Mouse (Mus musculus) left cerebral cortex, adult 8-10 months (tissue): ENCODE measurements around the gene Nlrp6. TPM values are rescaled to one million over a fixed set of nuclear protein-coding genes. Genes with fewer than 3 reads are reported as not detected.
A peak's percentile ranks its signal among the peaks of the same experiment; 100 is the strongest.
"Not testable (repeated sequence)": the region's sequence is repeated elsewhere in the genome, so short reads cannot be mapped to it uniquely, and the experiment has no call there.

ENCODE experiments used
- DNase-seq, 2 experiments: peaks; one replicate each; pipeline ENCODE4 v3.0.0; 2022; ENCODE audit warnings: low spot score in 2 of 2
- total RNA-seq, 4 experiments: library from RNA; stranded (reverse); gene quantifications; 2 replicates each; pipeline ENCODE4 v1.2.4; 2022

The Nlrp6 gene
- total RNA-seq, result 1 to 10 TPM in 1 of 4 experiments, under 1 TPM in 3; 0.54 to 1.1 (median 0.92) TPM

DNA sequence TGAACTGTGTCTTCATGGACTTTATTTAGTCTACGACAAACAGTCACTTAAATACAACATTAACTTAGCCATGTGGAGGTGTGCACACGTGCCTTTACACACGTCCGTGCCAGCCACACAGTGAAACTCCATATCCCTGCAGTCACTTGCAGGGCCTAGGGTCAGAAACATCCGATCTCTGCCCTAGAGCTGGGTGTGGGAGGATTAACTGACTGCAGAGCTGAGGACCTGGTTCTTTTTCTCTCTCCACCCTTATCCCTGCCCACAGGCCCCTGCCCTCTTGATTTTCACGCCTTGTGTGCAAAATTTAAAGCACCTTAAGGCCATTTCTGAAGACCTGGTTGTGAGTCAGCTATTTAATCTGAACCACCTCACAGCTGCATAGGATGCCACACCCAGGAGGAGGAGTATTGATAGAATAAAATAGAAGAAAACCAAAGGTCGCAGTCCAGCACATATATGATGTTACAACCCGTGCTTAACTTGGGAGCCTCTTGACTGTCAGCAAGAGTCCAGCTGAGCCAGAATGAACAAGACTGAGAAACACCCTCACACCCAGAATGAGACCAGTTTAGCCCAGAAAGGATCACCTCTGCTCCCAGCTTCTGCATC lies at the start of gene Nlrp6:
Nlrp6 (plus strand) TSS at position 485 of the 612 bp plus-strand sequence.
- DNase-seq, result no peak

DNA sequence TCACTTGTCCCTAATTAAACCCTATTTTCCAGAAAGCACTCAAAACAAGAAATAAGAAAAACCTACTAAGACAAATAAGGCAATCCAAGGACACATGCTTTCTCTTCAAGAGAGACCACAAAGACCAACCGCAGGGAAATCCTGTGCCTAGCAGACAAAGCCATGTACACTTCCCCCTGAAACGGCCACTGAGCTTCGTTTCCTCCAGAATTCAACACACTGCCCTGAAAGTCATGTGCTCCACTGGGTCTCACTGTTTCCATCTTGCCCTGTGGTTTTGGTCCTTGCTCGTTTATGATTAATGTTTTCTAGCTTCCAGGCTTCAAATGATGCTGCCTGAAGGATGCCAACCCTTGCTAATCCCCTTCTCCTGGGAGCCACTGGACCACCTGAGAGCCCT lies 46.5 kb upstream of the Nlrp6 start:
- DNase-seq, result no peak

DNA sequence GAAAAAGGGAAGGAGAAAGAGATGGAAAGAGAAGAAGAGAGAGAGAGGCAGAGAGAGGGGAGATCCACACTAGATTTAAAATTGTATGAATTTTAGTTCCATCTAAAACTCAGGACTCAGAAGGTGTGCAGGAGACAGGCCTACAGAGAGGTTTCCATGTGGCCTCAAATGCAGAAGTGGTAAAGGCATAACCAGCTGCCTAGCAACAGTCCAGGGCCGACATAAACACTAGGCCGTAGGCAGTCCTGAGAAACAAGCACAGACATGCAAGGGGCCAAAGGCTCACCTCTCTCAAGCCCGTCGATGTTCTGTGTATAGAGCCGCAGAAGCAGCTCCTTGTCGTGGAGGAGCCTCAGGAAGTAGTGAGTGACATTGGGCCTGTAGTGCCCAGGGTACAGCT lies 43.3 kb upstream of the Nlrp6 start:
- DNase-seq, result no peak

DNA sequence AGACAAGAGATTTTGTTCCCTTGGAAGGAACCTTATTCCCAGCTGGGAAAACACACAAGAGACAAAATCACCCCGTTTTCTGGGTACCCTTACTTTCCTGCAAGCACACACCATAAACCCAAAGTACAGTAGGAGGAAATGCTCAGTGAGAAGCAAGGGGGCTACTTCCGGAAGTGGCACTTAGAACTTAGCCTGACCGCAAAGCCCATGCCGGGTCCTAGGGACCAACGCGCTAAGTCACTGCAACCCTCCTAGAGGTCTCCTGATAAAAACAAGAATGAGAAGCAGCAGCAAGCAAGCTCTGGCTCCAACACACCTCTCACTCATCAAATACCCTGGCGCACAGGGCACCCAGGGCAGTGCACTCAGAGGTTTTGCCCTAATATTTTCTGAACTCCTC lies 41.3 kb upstream of the Nlrp6 start:
- DNase-seq, result no peak

DNA sequence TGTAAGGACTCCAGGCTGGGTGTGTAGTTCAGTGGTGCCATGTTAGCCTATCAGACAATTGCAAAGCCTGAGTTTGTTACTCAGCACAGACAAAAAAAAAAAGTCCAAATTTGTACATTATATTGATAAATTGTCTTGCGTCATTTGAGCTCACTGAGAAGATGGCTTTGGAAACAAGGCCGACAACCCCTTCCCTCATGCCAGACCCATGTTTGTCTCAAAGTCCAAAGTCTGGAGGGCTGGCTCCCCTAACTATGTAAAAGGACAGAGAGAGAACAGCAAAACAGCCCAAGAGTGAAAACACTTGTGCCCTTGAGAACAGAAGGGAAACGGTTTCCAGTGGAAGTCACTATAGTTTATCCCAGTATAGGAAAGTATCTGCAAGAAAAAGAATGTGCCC lies 40.3 kb upstream of the Nlrp6 start:
- DNase-seq, result no peak

DNA sequence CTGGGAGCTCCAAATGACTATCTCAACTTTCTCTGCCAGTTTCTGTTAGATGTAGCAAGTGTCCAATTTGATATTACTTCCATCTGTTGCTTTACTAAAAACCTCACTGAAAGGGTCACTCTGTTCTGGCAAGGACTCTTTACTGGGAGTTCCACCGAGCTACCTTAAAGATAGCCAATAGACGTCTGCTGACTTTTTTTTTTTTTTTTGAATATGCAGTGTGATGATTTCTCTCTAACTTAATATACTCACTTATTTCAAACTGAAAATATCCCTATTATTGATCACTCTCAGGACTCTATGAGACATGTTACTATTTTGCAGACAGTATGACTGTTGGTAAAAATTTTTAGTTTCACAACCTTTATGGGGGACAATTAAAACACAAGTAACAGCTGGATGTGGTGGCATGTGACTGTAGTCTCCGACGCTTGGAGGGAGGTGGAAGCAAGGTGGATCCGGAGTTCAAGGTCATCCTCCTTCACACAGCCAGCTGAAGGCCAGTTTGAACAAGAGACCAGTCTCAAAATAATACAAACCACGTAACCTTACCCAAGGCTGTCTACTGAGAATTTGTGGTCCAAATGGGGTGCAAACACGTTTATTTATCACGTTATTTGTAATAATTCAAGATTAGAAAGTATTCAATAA lies 39.7 kb upstream of the Nlrp6 start:
- no peak for DNase-seq

DNA sequence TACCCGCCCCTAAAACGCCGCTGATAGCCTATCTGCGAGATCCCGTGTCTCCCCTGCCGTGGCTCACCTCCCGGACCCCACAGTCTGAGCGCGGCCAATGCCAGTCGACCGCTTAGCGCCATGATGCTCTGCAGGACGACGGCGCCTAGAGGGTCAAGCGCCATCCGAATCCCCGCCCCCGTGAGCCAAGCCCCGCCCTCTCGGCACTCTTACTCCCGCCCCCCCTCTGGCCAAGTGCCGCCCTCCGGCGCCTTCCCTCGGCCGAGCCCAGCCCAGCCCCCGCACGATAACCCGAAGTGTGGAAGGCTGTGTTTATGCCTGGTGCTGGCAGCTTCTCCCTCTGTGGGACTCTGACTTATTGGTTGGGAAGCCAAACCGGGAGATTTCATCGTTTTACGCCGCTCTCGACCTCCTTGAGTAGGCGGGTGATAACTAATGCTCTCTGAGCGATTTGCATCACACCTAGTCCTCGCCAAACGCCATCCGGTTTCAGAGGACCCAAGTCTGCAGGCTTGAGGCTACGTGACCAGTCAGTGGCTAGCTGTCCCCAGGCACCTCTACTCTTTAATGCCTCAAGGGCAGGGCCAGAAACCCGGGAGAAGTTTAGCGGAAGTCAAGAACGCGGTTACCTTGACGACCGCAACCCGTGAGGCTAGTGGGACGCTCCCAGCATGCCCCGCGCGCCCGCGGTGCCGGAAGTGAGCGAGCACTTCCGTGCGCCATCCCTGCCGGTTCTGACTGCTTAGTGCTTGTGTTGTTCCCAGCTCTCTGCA lies 38.8 kb upstream of the Nlrp6 start, which contains the start of the genes Psmd13 and Sirt3:
Psmd13 (plus strand) TSS at position 273 of the 773 bp plus-strand sequence.
Sirt3 (minus strand) TSS at position 614 of the 773 bp plus-strand sequence.
- peak; percentile 89 to 92 for DNase-seq

DNA sequence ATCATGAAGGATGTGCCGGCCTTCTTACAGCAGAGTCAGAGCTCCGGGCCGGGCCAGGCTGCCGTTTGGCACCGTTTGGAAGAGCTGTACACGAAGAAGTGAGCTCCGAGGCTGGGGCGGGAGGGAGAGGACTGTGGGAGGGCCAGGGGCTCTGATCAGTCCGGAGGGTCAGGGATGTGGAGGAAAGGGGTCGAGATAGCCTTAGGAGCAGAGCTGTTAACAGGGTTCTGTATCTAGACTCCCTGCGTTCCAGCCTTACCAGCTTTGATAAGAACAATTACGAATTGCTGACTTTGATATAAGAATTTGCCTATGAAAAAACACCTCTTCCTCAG lies 38.3 kb upstream of the Nlrp6 start:
- DNase-seq, result no peak

DNA sequence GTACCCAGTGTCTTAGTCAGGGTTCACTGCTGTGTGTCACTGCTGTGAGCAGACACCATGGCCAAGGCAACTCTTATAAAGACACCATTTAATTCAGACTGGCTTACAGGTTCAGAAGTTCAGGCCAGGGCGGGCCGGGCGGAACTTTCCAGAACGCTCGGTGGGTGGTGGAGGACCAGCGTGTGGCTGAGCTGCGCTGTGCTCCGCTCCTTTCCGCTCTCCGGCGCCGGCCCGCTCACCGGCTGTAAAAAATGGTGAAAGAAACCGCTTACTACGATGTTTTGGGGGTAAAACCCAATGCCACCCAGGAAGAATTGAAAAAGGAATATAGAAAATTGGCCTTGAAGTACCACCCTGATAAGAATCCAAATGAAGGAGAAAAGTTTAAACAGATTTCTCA lies 30.1 kb upstream of the Nlrp6 start:
- DNase-seq, result not testable (repeated sequence)

DNA sequence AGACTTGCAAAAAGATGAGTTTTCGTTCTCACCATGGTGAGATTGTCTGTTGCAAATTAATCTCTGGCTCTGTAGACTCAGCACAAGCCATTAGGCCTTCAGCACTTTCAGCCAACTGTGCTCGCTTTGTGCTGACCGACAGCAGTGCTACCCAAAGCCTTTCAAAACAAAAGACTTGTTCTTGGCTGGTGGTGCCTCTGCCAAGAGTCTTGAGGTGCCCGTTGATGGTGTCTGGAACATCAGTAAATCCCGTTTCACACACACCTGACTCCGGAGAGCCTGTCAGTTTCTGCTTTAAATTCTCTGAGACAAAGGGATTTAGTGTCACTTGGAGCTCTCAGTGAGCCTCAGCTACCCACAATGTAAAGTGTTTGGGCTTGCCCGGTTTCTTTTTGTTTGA lies 26.7 kb upstream of the Nlrp6 start:
- no peak for DNase-seq

DNA sequence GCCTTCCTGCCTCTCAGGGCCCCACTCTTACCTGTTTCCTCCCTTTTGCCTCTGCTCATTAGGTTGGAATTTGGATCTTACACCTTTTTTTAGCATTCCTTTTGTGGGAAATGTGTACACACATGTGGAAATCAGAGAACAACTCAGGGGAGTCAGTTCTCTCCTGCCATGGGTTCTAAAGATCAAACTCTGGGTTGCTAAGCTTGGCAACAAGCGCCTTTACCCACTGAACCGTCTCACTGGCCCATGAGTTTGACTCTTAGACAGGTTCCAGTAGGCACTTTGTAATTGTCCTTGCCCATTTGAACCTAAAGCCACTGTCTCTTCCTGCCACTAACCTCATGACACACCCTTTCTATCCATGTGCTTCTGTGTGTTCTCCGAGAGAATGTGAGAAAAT lies 26.1 kb upstream of the Nlrp6 start:
- no peak for DNase-seq

DNA sequence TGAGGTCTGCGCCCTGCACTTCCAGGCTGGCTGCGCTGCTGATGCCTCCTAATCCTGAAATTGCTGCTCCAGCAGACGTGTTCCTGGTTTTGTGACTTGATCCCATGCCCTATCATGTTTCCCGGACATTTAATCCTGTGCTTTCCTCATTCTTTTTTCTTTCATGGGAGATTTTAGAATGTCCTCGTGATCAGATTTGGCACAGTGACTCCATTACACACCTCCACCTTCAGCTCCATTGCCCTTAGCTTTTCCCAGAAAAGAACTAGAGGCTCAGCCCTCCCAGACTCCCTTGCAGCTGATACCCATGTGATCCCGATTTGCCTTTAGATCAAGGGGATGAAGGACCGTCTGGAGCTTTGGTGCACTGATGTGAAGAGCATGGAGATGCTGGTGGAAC lies 22.8 kb upstream of the Nlrp6 start:
- no peak for DNase-seq

DNA sequence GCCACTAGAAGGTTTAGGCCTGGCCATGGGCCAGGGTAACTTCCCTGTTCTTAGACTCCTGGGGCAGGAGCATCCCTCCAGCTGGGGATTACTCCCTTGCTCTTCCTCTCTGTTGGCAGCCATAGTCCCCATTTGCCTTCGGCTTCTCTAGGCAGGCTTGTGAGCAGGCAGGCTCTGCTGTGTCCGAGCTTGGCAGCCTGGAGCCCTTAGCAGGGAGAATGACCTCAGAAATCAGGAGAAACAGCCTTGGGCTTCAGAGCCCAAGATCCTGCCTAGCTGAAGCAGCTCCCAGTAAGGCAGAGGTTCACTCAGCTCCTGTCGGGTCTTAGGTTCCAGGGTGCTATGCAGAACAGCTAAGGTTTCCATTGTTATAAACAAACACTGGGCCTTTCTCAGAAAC lies 21.6 kb upstream of the Nlrp6 start:
- no peak for DNase-seq

DNA sequence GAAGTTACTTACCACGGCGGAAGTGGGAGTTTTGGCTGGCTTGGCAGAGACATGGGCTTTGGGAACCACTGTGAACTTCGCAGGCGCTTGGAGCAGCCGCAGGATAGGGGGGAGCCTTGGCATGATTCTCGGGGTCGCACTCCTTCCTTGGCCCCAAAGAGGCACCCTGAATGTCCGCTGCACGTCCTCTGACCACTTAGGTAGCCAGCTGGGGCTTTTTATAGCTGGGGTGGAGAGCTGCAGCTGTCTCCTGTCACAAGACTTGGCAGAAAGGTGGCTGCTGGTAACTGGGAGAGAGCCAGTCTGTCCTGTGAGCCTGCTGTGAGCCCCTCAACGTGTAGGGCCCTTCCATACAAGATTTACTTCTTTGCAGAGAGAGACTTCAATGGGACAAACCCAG lies 20.5 kb upstream of the Nlrp6 start, which contains the start of gene Cox8b:
Cox8b (minus strand) TSS at position 227 of the 400 bp plus-strand sequence.
- no peak for DNase-seq

DNA sequence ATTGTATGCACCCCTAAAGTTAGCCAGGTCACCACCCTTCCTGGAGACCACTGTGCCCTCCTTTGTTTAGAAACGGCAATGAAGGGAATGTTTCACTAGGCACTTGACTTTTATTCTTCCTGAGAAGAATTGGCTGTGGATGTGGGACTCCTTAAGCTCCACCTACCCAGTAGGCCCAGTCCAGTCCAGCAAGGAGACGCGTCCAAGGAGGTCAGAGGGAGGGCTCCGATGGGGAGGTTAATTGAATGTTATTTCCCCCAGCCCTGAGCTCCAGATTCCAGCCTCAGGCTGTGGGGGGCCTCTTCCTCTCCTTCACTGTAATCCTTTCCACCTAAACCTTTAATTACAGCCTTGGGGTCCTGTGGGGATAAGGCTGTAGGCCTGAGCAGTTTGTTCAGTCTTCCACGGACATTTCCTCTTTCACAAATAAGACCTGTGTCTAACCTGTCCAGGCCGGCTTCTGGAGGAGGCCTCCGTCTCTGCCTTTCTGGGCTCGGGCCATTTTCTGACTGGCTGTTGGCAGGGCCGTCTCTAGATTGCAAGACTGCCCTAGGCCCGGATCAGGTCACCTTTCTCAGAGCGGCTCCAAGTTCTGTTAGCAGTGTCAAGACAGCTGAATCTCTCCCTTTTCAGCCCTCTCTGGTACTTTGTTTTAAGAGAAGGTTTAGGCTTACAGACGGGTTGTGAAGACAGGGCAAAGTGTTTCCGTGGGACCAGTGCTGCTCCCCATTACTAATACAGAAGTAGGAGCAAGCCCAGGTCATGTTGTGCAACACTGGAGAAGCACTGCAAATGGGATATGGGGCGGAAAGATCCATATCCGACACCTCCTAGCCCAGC lies 18.4 kb upstream of the Nlrp6 start:
- DNase-seq, result no peak

DNA sequence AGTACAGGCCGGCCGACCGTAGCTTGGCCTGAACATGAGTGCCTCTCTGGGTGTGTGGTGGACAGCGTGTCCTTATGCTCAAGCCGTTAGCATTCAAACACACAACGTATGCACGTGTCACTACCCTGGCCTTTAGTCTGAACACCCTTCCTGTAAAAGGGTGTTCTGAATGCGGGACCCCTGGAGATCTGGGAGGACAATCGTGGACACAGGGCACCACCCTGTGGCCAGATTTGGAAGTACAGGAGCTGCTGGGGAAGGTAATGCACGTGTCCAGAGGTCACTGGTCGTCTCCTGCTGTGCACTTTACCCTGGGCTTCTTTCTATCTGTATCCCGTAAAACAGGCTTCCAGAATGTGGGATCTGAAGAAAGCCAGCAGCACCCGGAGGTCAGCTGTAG lies 17.5 kb upstream of the Nlrp6 start:
- DNase-seq, result peak in 1 of 2 experiments; percentile 81

DNA sequence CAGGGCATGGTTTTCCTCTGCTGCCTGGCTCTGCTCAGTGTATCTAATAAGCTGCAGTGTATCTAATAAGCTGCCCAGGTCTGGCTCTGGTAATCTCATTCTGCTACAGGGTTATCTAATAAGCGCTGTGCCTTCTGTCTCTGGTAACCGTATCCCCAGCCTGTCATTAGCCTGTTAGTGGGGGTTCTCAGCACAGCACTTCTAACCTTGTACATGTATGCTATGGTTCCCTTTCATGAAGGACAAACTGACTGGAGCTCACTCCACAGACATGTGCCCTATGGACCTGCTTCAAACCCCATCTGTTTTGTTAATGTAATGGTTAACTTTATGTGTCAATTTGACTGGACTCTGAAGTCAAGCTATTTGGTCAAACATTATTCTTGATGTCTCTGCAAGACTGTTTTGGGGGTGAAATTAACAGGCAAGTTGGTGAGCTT lies 15.0 kb upstream of the Nlrp6 start:
- no peak for DNase-seq

DNA sequence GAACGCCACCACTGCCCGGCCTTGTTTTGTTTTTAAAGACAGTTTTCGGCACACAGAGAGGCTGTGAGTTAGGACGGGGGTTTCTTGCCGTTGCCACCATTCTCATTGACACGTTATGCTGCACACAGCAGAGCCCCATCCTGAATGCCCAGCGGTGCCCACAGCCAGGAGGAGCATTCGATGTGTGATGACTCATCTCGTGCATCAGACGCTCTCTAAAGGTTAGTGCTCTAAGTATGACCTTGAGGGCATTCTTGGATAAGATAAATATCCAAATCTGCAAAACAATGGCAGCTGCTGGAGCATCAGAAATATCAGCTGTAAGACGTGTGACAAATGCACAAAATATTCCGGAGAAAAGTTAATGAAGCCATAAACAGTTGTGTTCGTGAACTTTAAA lies 13.6 kb upstream of the Nlrp6 start:
- no peak for DNase-seq

DNA sequence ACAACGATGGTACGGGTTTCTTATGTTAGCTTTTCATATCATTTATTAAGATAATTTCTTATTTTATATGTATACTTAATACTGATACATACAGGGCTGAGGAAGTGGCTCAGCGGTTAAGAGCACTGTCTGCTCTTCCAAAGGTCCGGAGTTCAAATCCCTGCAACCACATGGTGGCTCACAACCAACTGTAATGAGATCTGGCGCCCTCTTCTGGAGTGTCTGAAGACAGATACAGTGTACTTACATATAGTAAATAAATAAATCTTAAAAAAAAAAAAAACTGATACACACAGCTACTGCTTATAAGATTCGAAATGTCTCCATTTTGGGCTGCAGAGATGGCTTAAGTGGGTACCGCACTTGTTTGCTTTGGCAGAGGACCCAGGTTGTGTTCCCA lies 13.0 kb upstream of the Nlrp6 start:
- DNase-seq, result no peak

DNA sequence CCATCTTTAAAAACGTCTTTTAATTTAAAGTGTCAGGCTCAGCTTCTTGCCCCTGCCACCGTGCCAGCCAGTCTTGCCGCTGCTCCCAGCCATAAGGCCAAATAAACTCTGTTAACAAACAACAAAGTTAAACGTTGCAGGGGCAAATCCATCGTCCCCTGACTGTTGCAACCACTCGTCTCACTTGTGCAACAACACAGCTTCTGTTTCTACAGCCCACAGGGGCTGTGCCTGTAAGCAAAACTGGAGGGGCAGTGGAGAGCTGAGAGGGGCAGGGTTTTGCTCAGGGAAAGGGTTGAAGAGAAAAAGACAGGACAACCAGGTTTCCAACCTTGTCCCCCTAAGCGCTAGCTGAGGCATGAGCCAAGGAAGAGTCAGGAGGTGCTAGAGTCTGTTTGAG lies 12.5 kb upstream of the Nlrp6 start:
- DNase-seq, result no peak

DNA sequence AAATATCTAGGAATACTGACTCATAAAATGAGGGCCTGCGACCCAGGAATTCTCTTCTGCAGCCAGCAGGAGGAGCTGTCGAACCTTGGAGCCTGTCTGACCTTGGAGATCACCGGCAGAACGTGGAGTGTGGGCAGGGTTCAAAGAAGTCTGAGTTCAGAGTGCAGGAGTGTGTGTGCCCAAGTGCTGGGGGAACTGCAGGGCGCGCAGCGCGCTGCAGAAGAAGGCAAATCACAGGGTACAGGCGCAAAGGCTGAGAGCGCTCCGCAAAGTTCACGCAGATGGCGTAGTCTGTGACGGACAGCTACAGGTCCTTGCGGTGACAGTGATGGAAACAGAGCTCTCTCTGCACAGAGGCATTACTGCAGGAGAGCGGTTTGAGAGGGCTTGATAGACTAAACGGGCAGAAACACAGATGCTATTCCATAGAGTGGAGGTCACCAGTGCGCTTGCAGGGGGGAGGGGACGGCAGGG lies 12.0 kb upstream of the Nlrp6 start:
- DNase-seq, result peak in 1 of 2 experiments; percentile 63
